Mouse (Mus musculus) G1E (cell line): ENCODE measurements around the gene Chst3. TPM values are rescaled to one million over a fixed set of nuclear protein-coding genes. Genes with fewer than 3 reads are reported as not detected.

ENCODE experiments used
- ATAC-seq: 2 replicates; pipeline ENCODE4 v1.8.0; 2016; ENCODE audit warnings: mild to moderate bottlenecking; ENCODE audit not compliant: insufficient number of reproducible peaks, poor library complexity, low FRiP score, severe bottlenecking; ENCODE audit errors: extremely low read depth
- DNase-seq: peaks from one replicate; pipeline ENCODE4 v3.0.0; 2012; ENCODE audit warnings: low spot score
- H3K27me3 ChIP-seq: 2 replicates; pipeline ENCODE4 v1.6.1; 2012; ENCODE audit warnings: mild to moderate bottlenecking, low read length, inconsistent platforms; ENCODE audit not compliant: insufficient read depth
- H3K36me3 ChIP-seq: replicated peaks from 2 replicates; pipeline ENCODE3; 2012; ENCODE audit warnings: mild to moderate bottlenecking, inconsistent platforms
- H3K4me1 ChIP-seq: 2 replicates; pipeline ENCODE4 v1.6.1; 2012; ENCODE audit warnings: low read depth, low read length, inconsistent platforms, mixed read lengths; ENCODE audit not compliant: insufficient read depth
- H3K4me3 ChIP-seq: 2 replicates; pipeline ENCODE4 v1.5.1; 2012; ENCODE audit warnings: low read depth, mild to moderate bottlenecking, inconsistent platforms, low read length, moderate library complexity, mixed read lengths
- H3K9me3 ChIP-seq: replicated peaks from 2 replicates; pipeline ENCODE4 v1.6.1; 2012; ENCODE audit warnings: inconsistent platforms
- CTCF ChIP-seq: IDR thresholded peaks from 2 replicates; pipeline ENCODE4 v1.5.1; 2012; ENCODE audit warnings: low read depth, low read length, inconsistent platforms, mixed read lengths
- GATA1 ChIP-seq: IDR thresholded peaks from 2 replicates; pipeline ENCODE4 v1.6.1; 2012; ENCODE audit warnings: borderline replicate concordance, low read length, inconsistent platforms, mixed read lengths
- GATA2 ChIP-seq: IDR thresholded peaks from 2 replicates; pipeline ENCODE4 v1.6.1; 2012; ENCODE audit warnings: low read depth, low read length, inconsistent platforms, borderline replicate concordance
- POLR2AphosphoS5 ChIP-seq: IDR thresholded peaks from 2 replicates; pipeline ENCODE4 v1.6.1; 2012; ENCODE audit warnings: low read depth, low read length, inconsistent platforms; ENCODE audit not compliant: insufficient replicate concordance
- TAL1 ChIP-seq: conservative IDR thresholded peaks from 2 replicates; pipeline ENCODE4 v1.6.1; 2012; ENCODE audit warnings: low read depth, low read length, inconsistent platforms, mixed read lengths
- polyA plus RNA-seq: library from polyadenylated mRNA; stranded (reverse); fragments of >175 nt; gene quantifications from 2 replicates; pipeline ENCODE4 v1.2.3, GENCODE M21; 2012
- total RNA-seq, 2 experiments: library from RNA; stranded (forward) in 1 of 2; stranded (reverse) in 1 of 2; fragments of 200-1000 nt in 1 of 2; fragments of >200 nt in 1 of 2; fragmentation: Nextera tagmentation in 1 of 2; gene quantifications; 2 replicates each; pipeline ENCODE4 v1.2.3; 2014 to 2017

Gene Chst3
- total and polyA plus RNA-seq, 3 experiments = 0.11 TPM; not detected in 2

DNA sequence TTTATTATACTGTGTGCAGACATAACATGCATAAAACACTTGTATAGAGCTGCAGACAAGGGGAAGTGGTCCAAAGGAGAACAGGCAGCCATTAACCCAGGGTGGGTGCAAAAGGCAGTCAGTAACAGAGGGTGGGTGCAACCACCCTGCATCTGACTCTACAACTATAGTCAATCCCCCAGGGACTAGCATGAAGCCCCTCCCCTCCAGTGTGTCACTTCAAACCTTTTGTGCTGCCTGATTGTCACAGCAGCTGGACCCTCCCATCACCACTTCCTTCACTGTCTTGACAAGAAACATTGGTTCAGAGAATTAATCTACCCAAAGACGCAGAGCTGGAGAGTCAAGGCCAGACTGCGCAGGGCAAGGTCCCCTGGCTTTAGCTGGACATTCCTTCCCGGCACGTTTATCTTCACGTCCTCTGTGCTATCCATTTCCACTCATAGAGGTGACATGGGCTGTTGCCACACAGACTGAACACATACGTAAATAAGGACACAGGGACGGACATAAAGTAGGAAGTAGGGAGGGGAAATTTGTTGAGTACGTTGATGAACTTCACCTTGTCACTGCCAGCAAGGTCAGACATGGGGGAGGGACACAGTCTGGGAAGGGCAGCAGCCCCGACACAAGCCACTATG is 13.3 kb downstream of the Chst3 start:
- no peaks in the 10 kb centered on the region for H3K27me3 ChIP-seq
- H3K9me3 ChIP-seq = no peaks in the 10 kb centered on the region
- no peaks in the 10 kb centered on the region for H3K4me1 ChIP-seq
- no peak overlapping the region for H3K4me3 ChIP-seq
- TF ChIP-seq CTCF = no peak
- no peak for TF ChIP-seq GATA2
- no peak for TF ChIP-seq GATA1
- no peak for TF ChIP-seq TAL1
- no peak for TF ChIP-seq POLR2AphosphoS5
- no peaks in the 10 kb centered on the region for H3K36me3 ChIP-seq
- no peak for ATAC-seq
- no peak for DNase-seq

DNA sequence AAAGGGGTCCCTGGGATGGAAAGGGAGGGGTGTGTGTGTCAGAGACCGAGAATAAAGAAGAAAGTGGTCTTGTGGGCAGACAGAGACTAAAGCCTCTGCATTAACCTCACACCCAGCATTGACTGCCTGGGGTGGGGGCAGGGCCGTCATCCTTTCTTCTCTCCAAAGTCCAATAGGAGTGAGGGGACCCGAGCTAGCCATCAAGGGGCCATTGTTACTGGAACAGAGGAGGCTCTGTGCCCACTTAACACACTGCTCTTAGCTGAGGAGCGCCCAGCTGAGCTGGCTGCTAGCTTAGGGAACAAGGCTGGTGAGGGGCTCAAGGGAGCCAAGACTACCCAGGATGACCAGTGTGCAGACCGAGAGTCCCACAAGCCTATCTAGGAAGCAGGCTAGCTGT is 16.3 kb downstream of the Chst3 start:
- Histone ChIP-seq H3K27me3 (no peaks in the 10 kb centered on the region), H3K4me1 (no peaks in the 10 kb centered on the region), H3K36me3 (no peaks in the 10 kb centered on the region), H3K9me3 (no peaks in the 10 kb centered on the region), H3K4me3 (no peak overlapping the region)
- DNase-seq (no peak), ATAC-seq (no peak)
- TF ChIP-seq GATA2 (no peak), TAL1 (no peak), GATA1 (no peak), CTCF (no peak), POLR2AphosphoS5 (no peak)

DNA sequence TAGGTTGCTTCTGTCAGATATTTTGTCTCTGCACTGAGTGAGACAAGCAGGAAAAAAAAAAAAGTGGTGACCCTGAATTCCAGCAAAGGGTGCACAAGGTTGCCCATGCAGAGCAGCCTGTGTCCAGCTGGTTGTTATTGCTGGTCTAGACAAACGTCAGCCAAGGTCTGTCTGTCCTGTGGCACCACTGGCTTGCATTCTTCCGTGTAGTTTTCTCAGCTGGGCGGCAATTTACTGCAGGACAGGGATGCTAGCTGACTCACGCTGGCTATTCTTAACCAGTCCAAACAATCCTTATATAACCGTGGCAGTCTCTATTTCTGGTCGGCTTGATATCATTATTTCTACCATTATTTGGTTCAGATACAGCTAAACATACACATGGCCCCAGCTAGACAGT is 18.1 kb downstream of the Chst3 start:
- H3K27me3 ChIP-seq = no peaks in the 10 kb centered on the region

DNA sequence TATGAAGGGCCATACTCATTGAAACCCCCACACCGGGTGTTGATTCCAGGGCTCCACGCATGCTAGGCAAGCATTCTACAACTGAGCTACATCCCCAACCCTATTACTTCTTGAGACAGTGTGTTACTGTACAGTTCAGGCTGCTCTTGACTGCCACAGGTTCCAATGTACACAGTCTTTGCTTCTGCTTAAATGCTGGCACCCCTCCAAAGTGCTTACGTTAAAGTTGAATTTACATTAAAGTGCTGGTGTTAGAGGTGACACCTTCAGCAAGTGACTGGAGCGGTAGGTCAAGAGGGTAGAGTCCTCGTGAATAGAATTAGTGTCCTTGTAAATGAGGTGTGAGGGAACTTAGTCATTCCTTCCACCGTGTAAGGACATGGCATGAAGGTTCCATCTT is 19.7 kb downstream of the Chst3 start:
- DNase-seq = no peak
- Histone ChIP-seq H3K27me3 (no peaks in the 10 kb centered on the region), H3K9me3 (no peaks in the 10 kb centered on the region), H3K4me3 (no peak overlapping the region), H3K4me1 (no peaks in the 10 kb centered on the region), H3K36me3 (no peaks in the 10 kb centered on the region)
- no peak for ATAC-seq
- TF ChIP-seq POLR2AphosphoS5 = no peak
- no peak for TF ChIP-seq GATA2
- no peak for TF ChIP-seq GATA1
- no peak for TF ChIP-seq TAL1
- no peak for TF ChIP-seq CTCF

More for the DNA sequence above, 18.1 kb downstream of the Chst3 start:
- DNase-seq (no peak), ATAC-seq (no peak)
- TF ChIP-seq GATA2 = no peak
- no peak for TF ChIP-seq POLR2AphosphoS5
- TF ChIP-seq GATA1 = no peak
- TF ChIP-seq TAL1 = no peak
- TF ChIP-seq CTCF = no peak
- Histone ChIP-seq H3K4me3 (no peak overlapping the region), H3K4me1 (no peaks in the 10 kb centered on the region), H3K9me3 (no peaks in the 10 kb centered on the region), H3K36me3 (no peaks in the 10 kb centered on the region)

DNA sequence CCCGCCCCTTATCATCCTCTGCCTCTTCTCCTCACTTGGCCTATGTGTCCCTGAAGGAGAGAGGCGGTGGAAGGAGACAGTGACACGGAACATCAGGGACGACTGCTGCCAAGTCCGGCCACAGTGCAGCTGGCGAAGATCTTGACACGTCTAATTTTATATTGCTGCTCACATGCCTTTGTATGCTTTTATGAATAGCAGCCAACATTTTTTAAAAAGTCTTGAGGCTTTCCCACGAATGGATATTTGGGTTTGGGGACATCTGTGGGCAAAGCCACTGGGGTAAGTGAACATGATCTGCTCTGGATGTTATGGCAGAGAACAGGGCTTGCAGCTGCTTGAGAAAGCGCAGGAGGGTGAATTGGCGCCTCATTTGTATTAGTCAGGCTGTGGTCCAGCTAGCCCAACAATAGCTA is 21.6 kb downstream of the Chst3 start:
- Histone ChIP-seq H3K9me3 (no peaks in the 10 kb centered on the region), H3K27me3 (no peaks in the 10 kb centered on the region), H3K4me3 (no peak overlapping the region), H3K4me1 (no peaks in the 10 kb centered on the region), H3K36me3 (no peaks in the 10 kb centered on the region)
- TF ChIP-seq TAL1 = no peak
- TF ChIP-seq GATA1 = no peak
- no peak for TF ChIP-seq GATA2
- no peak for TF ChIP-seq CTCF
- no peak for TF ChIP-seq POLR2AphosphoS5
- no peak for ATAC-seq
- no peak for DNase-seq

DNA sequence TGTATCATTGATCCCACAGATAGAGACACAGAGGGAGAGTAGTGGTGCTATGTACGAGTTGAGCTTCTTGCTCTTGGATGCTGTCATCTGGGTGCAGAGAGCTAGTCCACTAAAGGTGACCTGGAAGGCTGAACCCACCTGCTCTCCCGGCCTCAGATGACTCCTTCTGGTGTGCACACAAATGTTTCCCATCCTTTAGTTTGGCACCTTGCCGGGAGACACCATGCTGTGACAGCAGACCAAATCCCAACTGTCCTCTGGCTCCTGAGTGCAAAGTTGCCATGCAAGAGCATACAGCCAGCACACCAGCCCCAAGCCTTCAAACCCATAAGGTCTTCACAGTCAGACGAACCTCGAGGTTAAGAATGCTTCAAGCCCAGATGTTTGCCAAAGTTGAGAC is 22.1 kb downstream of the Chst3 start:
- H3K9me3 ChIP-seq = no peaks in the 10 kb centered on the region
- no peak for TF ChIP-seq CTCF
- TF ChIP-seq GATA1 = no peak
- TF ChIP-seq TAL1 = no peak
- no peak for TF ChIP-seq POLR2AphosphoS5
- no peak for TF ChIP-seq GATA2
- H3K27me3 ChIP-seq = no peaks in the 10 kb centered on the region
- no peak for DNase-seq
- H3K4me3 ChIP-seq = no peak overlapping the region
- no peaks in the 10 kb centered on the region for H3K36me3 ChIP-seq
- H3K4me1 ChIP-seq = no peaks in the 10 kb centered on the region
- no peak for ATAC-seq
